Comparison of ENCODE assay signal across 8 mouse cellular contexts in genomic region chr3:61365779-61366373, GRCm38 (mm10). TPM values are rescaled to one million over a fixed set of nuclear protein-coding genes. Genes with fewer than 3 reads are reported as not detected.
A peak's percentile ranks its signal among the peaks of the same experiment; 100 is the strongest.
DNase-seq lines count a peak whose midpoint lies in the region; ATAC-seq lines count a peak whose summit lies in the region.

Gene B430305J03Rik, minus strand, starts transcription at chr3:61365951.

- no peaks in the 10 kb centered on the region for H3K36me3 ChIP-seq in kidney, embryonic 15.5 days

- peak within 1 kb of the TSS; percentile 76 for H3K4me3 ChIP-seq in kidney, embryonic 15.5 days (replicated peaks)

- H3K4me1 ChIP-seq in kidney, embryonic 15.5 days, result peaks cover 20% of the 10 kb centered on the region

- H3K4me2 ChIP-seq in kidney, embryonic 15.5 days, result peak within 1 kb of the TSS; percentile 91

- H3K9ac ChIP-seq in kidney, embryonic 15.5 days, result peak within 1 kb of the TSS; percentile 67

- no peaks in the 10 kb centered on the region for H3K9me3 ChIP-seq in kidney, embryonic 15.5 days (replicated peaks)

- H3K27ac ChIP-seq in kidney, embryonic 15.5 days, result peak within 1 kb of the TSS; percentile 94

- DNase-seq in layer of hippocampus, adult 11-12 months (ENCODE audit: low spot score), result peak; percentile 17
- DNase-seq in layer of hippocampus, adult 9-10 months (ENCODE audit: low spot score), result no peak
- peak; percentile 53 for DNase-seq in NIH3T3 (ENCODE audit: low read depth)
- DNase-seq in lung, postnatal 36 days, result peak; percentile 54
- DNase-seq in thymus, postnatal 10 days (ENCODE audit: low spot score in 2 of 2), result peak; percentile 13 to 30
- no peak for DNase-seq in MN1 (ENCODE audit: low spot score)

- ATAC-seq in granulocyte monocyte progenitor cell, adult 5-6 weeks (replicated peaks; ENCODE audit: poor library complexity, severe bottlenecking), result peak; percentile 8; the same call in 1 of the 2 replicates
- ATAC-seq in kidney, embryonic 15.5 days (replicated peaks; ENCODE audit: low FRiP score), result no peak

- 3% methylated on average over 10 of the region's 10 CpGs for WGBS in kidney, embryonic 15.5 days

- H3K27me3 ChIP-seq in kidney, embryonic 15.5 days, result no peaks in the 10 kb centered on the region

RNA-seq across cellular contexts. Expression of gene B430305J03Rik, which starts in this region (rescaled TPM):
- total RNA-seq in granulocyte monocyte progenitor cell, adult 5-6 weeks (2014; fragmentation: Nextera tagmentation), result 0.06 TPM in 1 of 2 replicates, not detected in the other
- total RNA-seq in granulocyte monocyte progenitor cell, adult 5-6 weeks (2017), result 0.15 and 0.34 TPM in 2 replicates
- not detected in 2 replicates for polyA plus RNA-seq in kidney, embryonic 15.5 days (2015; fragmentation: Nextera tagmentation; extraction: Ambion mirVana)

Comparison
In these comparisons a context has a peak if more than half of its experiments do, and no peak if none do; other contexts are left out.
1. DNase-seq: peak in layer of hippocampus, adult 11-12 months (single experiment), NIH3T3 (single experiment), lung, postnatal 36 days (single experiment) and thymus, postnatal 10 days (2 of 2); none in layer of hippocampus, adult 9-10 months (single experiment) and MN1 (single experiment).
2. Peak in ATAC-seq in granulocyte monocyte progenitor cell, adult 5-6 weeks; RNA of the gene not detected or under 1 TPM.